Mouse (Mus musculus): ENCODE results near the gene Syt1. TPM values are rescaled to one million over a fixed set of nuclear protein-coding genes. Genes with fewer than 3 reads are reported as not detected.
A peak's percentile ranks its signal among the peaks of the same experiment; 100 is the strongest.

Gene Syt1
- polyA plus RNA-seq, 1 experiment from 2014 or later = 1.5 TPM

- no peaks in the 10 kb centered on the region for H3K27me3 ChIP-seq (ENCODE audit: control insufficient read depth, insufficient read depth, low read length)
- H3K9ac ChIP-seq (ENCODE audit: low read depth, low read length) = no peak overlapping the region
- H3K9me3 ChIP-seq (replicated peaks; ENCODE audit: control insufficient read depth, low read length) = no peaks in the 10 kb centered on the region
- H3K4me1 ChIP-seq (ENCODE audit: control insufficient read depth, insufficient read depth, low read length) = peaks cover 9% of the 10 kb centered on the region; the same call in 1 of the 2 replicates
- no peaks in the 10 kb centered on the region for H3K36me3 ChIP-seq (ENCODE audit: control insufficient read depth, insufficient read depth, low read length)
- H3K4me2 ChIP-seq = no peak overlapping the region
- WGBS (ENCODE audit: insufficient replicate concordance) = 83% methylated on average over 5 of the region's 5 CpGs
- no peak overlapping the region for H3K4me3 ChIP-seq (ENCODE audit: low read depth, low read length)
- H3K27ac ChIP-seq (ENCODE audit: low read depth, low read length) = no peak overlapping the region
- ATAC-seq (replicated peaks; ENCODE audit: insufficient number of reproducible peaks, low FRiP score, low TSS enrichment) = no peak
Observed at GRCm38 (mm10) chr10:108619861-108620260, 390.9 kb downstream of the Syt1 start.

GRCm38 (mm10) chr10:108619217-108619616 lies 391.6 kb downstream of the Syt1 start:
- Histone ChIP-seq H3K36me3 (ENCODE audit: control insufficient read depth, insufficient read depth, low read length) (no peaks in the 10 kb centered on the region), H3K9ac (ENCODE audit: low read depth, low read length) (no peak overlapping the region), H3K4me2 (no peak overlapping the region), H3K27ac (ENCODE audit: low read depth, low read length) (no peak overlapping the region), H3K27me3 (ENCODE audit: control insufficient read depth, insufficient read depth, low read length) (no peaks in the 10 kb centered on the region), H3K4me3 (ENCODE audit: low read depth, low read length) (no peak overlapping the region), H3K9me3 (replicated peaks; ENCODE audit: control insufficient read depth, low read length) (no peaks in the 10 kb centered on the region), H3K4me1 (ENCODE audit: control insufficient read depth, insufficient read depth, low read length) (peaks cover 9% of the 10 kb centered on the region; the same call in 1 of the 2 replicates)
- 84% methylated on average over 5 of the region's 5 CpGs for WGBS (ENCODE audit: insufficient replicate concordance)
- ATAC-seq (replicated peaks; ENCODE audit: insufficient number of reproducible peaks, low FRiP score, low TSS enrichment) = no peak

- no peaks in the 10 kb centered on the region for H3K27me3 ChIP-seq (ENCODE audit: control insufficient read depth, insufficient read depth, low read length)
- H3K36me3 ChIP-seq (ENCODE audit: control insufficient read depth, insufficient read depth, low read length) = no peaks in the 10 kb centered on the region
- no peak overlapping the region for H3K9ac ChIP-seq (ENCODE audit: low read depth, low read length)
- no peaks in the 10 kb centered on the region for H3K4me1 ChIP-seq (ENCODE audit: control insufficient read depth, insufficient read depth, low read length)
- H3K9me3 ChIP-seq (replicated peaks; ENCODE audit: control insufficient read depth, low read length) = no peaks in the 10 kb centered on the region
- 71% methylated on average over 14 of the region's 14 CpGs for WGBS (ENCODE audit: insufficient replicate concordance)
- no peak overlapping the region for H3K4me3 ChIP-seq (ENCODE audit: low read depth, low read length)
- H3K4me2 ChIP-seq = no peak overlapping the region
- no peak overlapping the region for H3K27ac ChIP-seq (ENCODE audit: low read depth, low read length)
- ATAC-seq (replicated peaks; ENCODE audit: insufficient number of reproducible peaks, low FRiP score, low TSS enrichment) = no peak
Observed at GRCm38 (mm10) chr10:108610057-108610644, 400.6 kb downstream of the Syt1 start.

- Histone ChIP-seq H3K27me3 (ENCODE audit: control insufficient read depth, insufficient read depth, low read length) (no peaks in the 10 kb centered on the region), H3K9ac (ENCODE audit: low read depth, low read length) (no peak overlapping the region), H3K4me3 (ENCODE audit: low read depth, low read length) (no peak overlapping the region), H3K4me2 (peak overlapping the region; percentile 34), H3K4me1 (ENCODE audit: control insufficient read depth, insufficient read depth, low read length) (peaks cover 12% of the 10 kb centered on the region), H3K36me3 (ENCODE audit: control insufficient read depth, insufficient read depth, low read length) (0 out of 2 replicates have a peak, but pooled peaks cover 2% of the 10 kb centered on the region), H3K27ac (ENCODE audit: low read depth, low read length) (peak overlapping the region; percentile 35), H3K9me3 (replicated peaks; ENCODE audit: control insufficient read depth, low read length) (peaks cover 10% of the 10 kb centered on the region)
- WGBS (ENCODE audit: insufficient replicate concordance) = 25% methylated on average over 8 of the region's 8 CpGs
- ATAC-seq (replicated peaks; ENCODE audit: insufficient number of reproducible peaks, low FRiP score, low TSS enrichment) = peak; percentile 31; the same call in 1 of the 2 replicates
Observed at GRCm38 (mm10) chr10:108601672-108602412, 408.9 kb downstream of the Syt1 start.

- Histone ChIP-seq H3K36me3 (ENCODE audit: control insufficient read depth, insufficient read depth, low read length) (0 out of 2 replicates have a peak, but pooled peaks cover 2% of the 10 kb centered on the region), H3K4me2 (no peak overlapping the region), H3K4me1 (ENCODE audit: control insufficient read depth, insufficient read depth, low read length) (peaks cover 23% of the 10 kb centered on the region), H3K4me3 (ENCODE audit: low read depth, low read length) (no peak overlapping the region), H3K9ac (ENCODE audit: low read depth, low read length) (no peak overlapping the region), H3K9me3 (replicated peaks; ENCODE audit: control insufficient read depth, low read length) (peaks cover 10% of the 10 kb centered on the region), H3K27me3 (ENCODE audit: control insufficient read depth, insufficient read depth, low read length) (no peaks in the 10 kb centered on the region), H3K27ac (ENCODE audit: low read depth, low read length) (no peak overlapping the region)
- ATAC-seq (replicated peaks; ENCODE audit: insufficient number of reproducible peaks, low FRiP score, low TSS enrichment) = no peak
- WGBS (ENCODE audit: insufficient replicate concordance) = 90% methylated on average over 9 of the region's 9 CpGs
Observed at GRCm38 (mm10) chr10:108600693-108601092, 410.1 kb downstream of the Syt1 start.

GRCm38 (mm10) chr10:108597385-108597784 lies 413.4 kb downstream of the Syt1 start:
- H3K4me1 ChIP-seq (ENCODE audit: control insufficient read depth, insufficient read depth, low read length) = peaks cover 28% of the 10 kb centered on the region
- ATAC-seq (replicated peaks; ENCODE audit: insufficient number of reproducible peaks, low FRiP score, low TSS enrichment) = no peak
- H3K27ac ChIP-seq (ENCODE audit: low read depth, low read length) = no peak overlapping the region
- H3K4me3 ChIP-seq (ENCODE audit: low read depth, low read length) = no peak overlapping the region
- H3K9me3 ChIP-seq (replicated peaks; ENCODE audit: control insufficient read depth, low read length) = peaks cover 10% of the 10 kb centered on the region
- H3K9ac ChIP-seq (ENCODE audit: low read depth, low read length) = no peak overlapping the region
- no peaks in the 10 kb centered on the region for H3K27me3 ChIP-seq (ENCODE audit: control insufficient read depth, insufficient read depth, low read length)
- no peak overlapping the region for H3K4me2 ChIP-seq
- H3K36me3 ChIP-seq (ENCODE audit: control insufficient read depth, insufficient read depth, low read length) = 0 out of 2 replicates have a peak, but pooled peaks cover 2% of the 10 kb centered on the region
- 89% methylated on average over 1 of the region's 1 CpGs for WGBS (ENCODE audit: insufficient replicate concordance)

- peaks cover 10% of the 10 kb centered on the region for H3K9me3 ChIP-seq (replicated peaks; ENCODE audit: control insufficient read depth, low read length)
- H3K27me3 ChIP-seq (ENCODE audit: control insufficient read depth, insufficient read depth, low read length) = no peaks in the 10 kb centered on the region
- H3K36me3 ChIP-seq (ENCODE audit: control insufficient read depth, insufficient read depth, low read length) = 0 out of 2 replicates have a peak, but pooled peaks cover 2% of the 10 kb centered on the region
- peak overlapping the region; percentile 44 for H3K4me2 ChIP-seq
- H3K27ac ChIP-seq (ENCODE audit: low read depth, low read length) = peak overlapping the region; percentile 35; the same call in 1 of the 2 replicates
- H3K4me3 ChIP-seq (ENCODE audit: low read depth, low read length) = no peak overlapping the region
- WGBS (ENCODE audit: insufficient replicate concordance) = 21% methylated on average over 11 of the region's 11 CpGs
- peaks cover 18% of the 10 kb centered on the region for H3K4me1 ChIP-seq (ENCODE audit: control insufficient read depth, insufficient read depth, low read length)
- peak; percentile 62 for ATAC-seq (replicated peaks; ENCODE audit: insufficient number of reproducible peaks, low FRiP score, low TSS enrichment)
- 0 out of 2 replicates have a peak overlapping the region, but pooled peaks have one; percentile 46 for H3K9ac ChIP-seq (ENCODE audit: low read depth, low read length)
Observed at GRCm38 (mm10) chr10:108596162-108596927, 414.4 kb downstream of the Syt1 start.

- H3K27me3 ChIP-seq (ENCODE audit: control insufficient read depth, insufficient read depth, low read length) = no peaks in the 10 kb centered on the region
- no peak overlapping the region for H3K9ac ChIP-seq (ENCODE audit: low read depth, low read length)
- H3K4me2 ChIP-seq = no peak overlapping the region
- H3K27ac ChIP-seq (ENCODE audit: low read depth, low read length) = no peak overlapping the region
- ATAC-seq (replicated peaks; ENCODE audit: insufficient number of reproducible peaks, low FRiP score, low TSS enrichment) = no peak
- H3K4me3 ChIP-seq (ENCODE audit: low read depth, low read length) = no peak overlapping the region
- no peaks in the 10 kb centered on the region for H3K4me1 ChIP-seq (ENCODE audit: control insufficient read depth, insufficient read depth, low read length)
- 57% methylated on average over 3 of the region's 3 CpGs for WGBS (ENCODE audit: insufficient replicate concordance)
- H3K9me3 ChIP-seq (replicated peaks; ENCODE audit: control insufficient read depth, low read length) = no peaks in the 10 kb centered on the region
- H3K36me3 ChIP-seq (ENCODE audit: control insufficient read depth, insufficient read depth, low read length) = no peaks in the 10 kb centered on the region
Observed at GRCm38 (mm10) chr10:108589355-108589754, 421.4 kb downstream of the Syt1 start.

Measured in heart, embryonic 11.5 days (tissue).